In the genomic region with DNA sequence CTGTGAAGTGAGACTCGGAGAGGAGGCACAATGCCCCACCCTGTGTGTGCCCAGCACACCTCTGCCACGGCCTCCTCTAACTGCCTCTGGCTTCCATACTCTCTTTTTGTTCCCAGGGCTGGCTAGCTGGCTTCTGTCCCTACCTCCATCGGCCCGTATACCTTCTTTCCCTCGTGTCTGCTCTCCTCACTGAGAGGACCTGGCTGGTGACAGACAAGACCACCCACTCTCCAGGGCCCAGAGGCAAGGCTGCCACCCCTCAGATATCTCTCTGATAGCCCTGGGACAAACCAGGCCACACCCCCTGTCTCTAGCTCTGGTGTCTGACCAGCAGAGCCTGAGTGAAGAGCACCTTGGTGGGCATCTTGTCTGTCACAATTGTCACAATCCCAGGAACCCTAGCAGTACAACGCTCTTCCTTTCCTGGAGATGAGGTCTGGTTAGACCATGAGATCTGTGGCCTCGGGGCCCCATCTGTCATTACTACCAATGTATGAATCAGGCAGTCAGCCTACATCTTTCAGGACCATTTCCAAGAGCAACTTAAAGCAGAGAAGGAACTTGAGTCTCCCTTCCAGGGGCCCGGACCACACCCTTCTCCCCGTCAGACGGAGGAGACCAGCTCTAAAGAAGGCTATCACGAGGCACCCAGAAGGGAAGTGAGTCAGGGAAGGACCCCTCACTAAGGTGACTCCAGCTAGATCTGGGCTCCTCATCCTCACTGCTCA, we compare ENCODE assay signal across 9 mouse cellular contexts. TPM values are rescaled to one million over a fixed set of nuclear protein-coding genes. Genes with fewer than 3 reads are reported as not detected.
A peak's percentile ranks its signal among the peaks of the same experiment; 100 is the strongest.
DNase-seq lines count a peak whose midpoint lies in the region; ATAC-seq and TF ChIP-seq lines count a peak whose summit lies in the region.
"Had no signal": no experiment of that assay in that cellular context is flagged by ENCODE, and none has a peak within 500 bp of the region (broad histone marks: within the 10 kb centered on the region; RNA-seq: fewer than 3 reads in every experiment).

No protein-coding gene starts in this region.

- no peak overlapping the region for H3K9ac ChIP-seq in forebrain, embryonic 12.5 days
- no peak overlapping the region for H3K9ac ChIP-seq in forebrain, embryonic 13.5 days
- peak overlapping the region; percentile 77 for H3K9ac ChIP-seq in limb, embryonic 15.5 days

- intact Hi-C loops in left cerebral cortex, adult 2 months (cut with DNase I): no loop called here

- H3K4me3 ChIP-seq in forebrain, embryonic 12.5 days (replicated peaks): no peak overlapping the region
- no peak overlapping the region for H3K4me3 ChIP-seq in forebrain, embryonic 10.5 days
- peak overlapping the region; percentile 36 for H3K4me3 ChIP-seq in left cerebral cortex, adult 2 months
- H3K4me3 ChIP-seq in forebrain, embryonic 13.5 days: peak overlapping the region; percentile 30; the same call in 1 of the 2 replicates
- peak overlapping the region; percentile 63 for H3K4me3 ChIP-seq in limb, embryonic 15.5 days

- no peak for ATAC-seq in forebrain, embryonic 12.5 days (ENCODE audit: low FRiP score)
- ATAC-seq in forebrain, embryonic 13.5 days: no peak
- ATAC-seq in limb, embryonic 15.5 days (ENCODE audit: insufficient number of reproducible peaks, low FRiP score, low TSS enrichment, low read depth): no peak

- H3K9me3 ChIP-seq in forebrain, embryonic 12.5 days: no peaks in the 10 kb centered on the region
- H3K9me3 ChIP-seq in forebrain, embryonic 10.5 days: no peaks in the 10 kb centered on the region
- H3K9me3 ChIP-seq in forebrain, embryonic 13.5 days (replicated peaks): no peaks in the 10 kb centered on the region
- H3K9me3 ChIP-seq in limb, embryonic 15.5 days: no peaks in the 10 kb centered on the region

- no peak for TF ChIP-seq CTCF in left cerebral cortex, adult 2 months (IDR thresholded peaks at IDR 0.05)

- 82% methylated on average over 11 of the region's 11 CpGs for WGBS in forebrain, embryonic 12.5 days
- 81% methylated on average over 11 of the region's 11 CpGs for WGBS in forebrain, embryonic 10.5 days
- WGBS in forebrain, embryonic 13.5 days: 70% methylated on average over 11 of the region's 11 CpGs
- 29% methylated on average over 11 of the region's 11 CpGs for WGBS in limb, embryonic 15.5 days

- peaks cover 22% of the 10 kb centered on the region for H3K4me1 ChIP-seq in forebrain, embryonic 12.5 days
- H3K4me1 ChIP-seq in forebrain, embryonic 10.5 days: peaks cover 31% of the 10 kb centered on the region
- H3K4me1 ChIP-seq in forebrain, embryonic 13.5 days: peaks cover 28% of the 10 kb centered on the region
- H3K4me1 ChIP-seq in limb, embryonic 15.5 days: peaks cover 81% of the 10 kb centered on the region

- H3K4me2 ChIP-seq in forebrain, embryonic 12.5 days: peak overlapping the region; percentile 50
- no peak overlapping the region for H3K4me2 ChIP-seq in forebrain, embryonic 13.5 days
- peak overlapping the region; percentile 67 for H3K4me2 ChIP-seq in limb, embryonic 15.5 days

- no peak overlapping the region for H3K27ac ChIP-seq in forebrain, embryonic 12.5 days
- H3K27ac ChIP-seq in forebrain, embryonic 10.5 days: no peak overlapping the region
- no peak overlapping the region for H3K27ac ChIP-seq in left cerebral cortex, adult 2 months
- no peak overlapping the region for H3K27ac ChIP-seq in forebrain, embryonic 13.5 days
- H3K27ac ChIP-seq in limb, embryonic 15.5 days: peak overlapping the region; percentile 90

- peaks cover 41% of the 10 kb centered on the region for H3K27me3 ChIP-seq in forebrain, embryonic 12.5 days
- peaks cover 61% of the 10 kb centered on the region for H3K27me3 ChIP-seq in forebrain, embryonic 10.5 days (ENCODE audit: poor library complexity, severe bottlenecking)
- H3K27me3 ChIP-seq in forebrain, embryonic 13.5 days: peaks cover 34% of the 10 kb centered on the region
- H3K27me3 ChIP-seq in limb, embryonic 15.5 days: no peaks in the 10 kb centered on the region

- DNase-seq in forebrain, embryonic 10.5 days (ENCODE audit: extremely low spot score, low spot score): no peak
- no peak for DNase-seq in left cerebral cortex, adult 2 months (ENCODE audit: extremely low spot score in 1 of 2, low spot score in 2 of 2)
- no peak for DNase-seq in left cerebral cortex, adult 11 months (ENCODE audit: low spot score)
- DNase-seq in right cerebral cortex, adult 18-20 months: no peak
- DNase-seq in urinary bladder, postnatal 25 days (ENCODE audit: low spot score): no peak

- H3K36me3 ChIP-seq in forebrain, embryonic 12.5 days (replicated peaks): no peaks in the 10 kb centered on the region
- H3K36me3 ChIP-seq in forebrain, embryonic 10.5 days (replicated peaks): no peaks in the 10 kb centered on the region
- no peaks in the 10 kb centered on the region for H3K36me3 ChIP-seq in forebrain, embryonic 13.5 days (ENCODE audit: poor library complexity, severe bottlenecking)
- peaks cover 9% of the 10 kb centered on the region; the same call in 1 of the 2 replicates for H3K36me3 ChIP-seq in limb, embryonic 15.5 days

RNA-seq across cellular contexts. Expression of a gene that starts 1.0 kb away (rescaled TPM):
- polyA plus RNA-seq in forebrain, embryonic 12.5 days (2016; fragmentation: Nextera tagmentation; extraction: Ambion mirVana): 3.0 and 3.8 TPM in 2 replicates
- 0.88 and 1.1 TPM in 2 replicates for polyA plus RNA-seq in forebrain, embryonic 10.5 days (2016; fragmentation: Nextera tagmentation; extraction: Ambion mirVana)
- 10 to 100 TPM; 15.2 to 15.9 TPM for total RNA-seq in left cerebral cortex, adult 2 months (2021)
- polyA plus RNA-seq in forebrain, embryonic 13.5 days (2015; fragmentation: Nextera tagmentation; extraction: Ambion mirVana): 3.0 and 3.1 TPM in 2 replicates
- 49.1 and 52.2 TPM in 2 replicates for polyA plus RNA-seq in limb, embryonic 15.5 days (2015; fragmentation: Nextera tagmentation; extraction: Ambion mirVana)

RNA-seq across cellular contexts. Expression of a gene that starts 1.4 kb away (rescaled TPM):
- polyA plus RNA-seq in forebrain, embryonic 12.5 days (2016; fragmentation: Nextera tagmentation; extraction: Ambion mirVana): not detected in 2 replicates
- not detected in 2 replicates for polyA plus RNA-seq in forebrain, embryonic 10.5 days (2016; fragmentation: Nextera tagmentation; extraction: Ambion mirVana)
- total RNA-seq in left cerebral cortex, adult 2 months (2021): not detected
- 0.44 TPM in 1 of 2 replicates, not detected in the other for polyA plus RNA-seq in forebrain, embryonic 13.5 days (2015; fragmentation: Nextera tagmentation; extraction: Ambion mirVana)
- 1.00 and 3.4 TPM in 2 replicates for polyA plus RNA-seq in limb, embryonic 15.5 days (2015; fragmentation: Nextera tagmentation; extraction: Ambion mirVana)
- total RNA-seq: layer of hippocampus, postnatal 25 days had no signal

Comparison
In these comparisons a context has a peak if more than half of its experiments do, and no peak if none do; other contexts are left out.
1. H3K4me3 ChIP-seq: peak in left cerebral cortex, adult 2 months (single experiment), forebrain, embryonic 13.5 days (single experiment) and limb, embryonic 15.5 days (single experiment); none in forebrain, embryonic 12.5 days (single experiment) and forebrain, embryonic 10.5 days (single experiment).
2. RNA of a gene that starts 1.0 kb away (polyA plus RNA-seq): 49.1 to 52.2 TPM in limb, embryonic 15.5 days; 3.0 to 3.1 TPM in forebrain, embryonic 13.5 days, 3.0 to 3.8 TPM in forebrain, embryonic 12.5 days and 0.88 to 1.1 TPM in forebrain, embryonic 10.5 days; every median in the first group is over 10 times any median in the second.